Mouse (Mus musculus) layer of hippocampus, adult 2 months (tissue): ENCODE results near the gene Retn. TPM values are rescaled to one million over a fixed set of nuclear protein-coding genes. Genes with fewer than 3 reads are reported as not detected.
A peak's percentile ranks its signal among the peaks of the same experiment; 100 is the strongest.

Experiments
- DNase-seq, 2 experiments: peaks; one replicate each; pipeline ENCODE4 v3.0.0; 2022; ENCODE audit warnings: low spot score in 2 of 2
- H3K27ac ChIP-seq: fragments of 200-600 bp; 2 replicates; pipeline ENCODE4 v1.8.1; 2022
- H3K4me3 ChIP-seq: fragments of 200-600 bp; 2 replicates; pipeline ENCODE4 v1.8.1; 2022; ENCODE audit warnings: mild to moderate bottlenecking
- CTCF ChIP-seq: fragments of 200-600 bp; conservative IDR thresholded peaks from 2 replicates; pipeline ENCODE4 v1.8.1; 2022; ENCODE audit warnings: antibody characterized with exemption, mild to moderate bottlenecking, moderate library complexity
- total RNA-seq, 2 experiments: library from RNA; stranded (reverse); gene quantifications; 2 replicates each; pipeline ENCODE4 v1.2.3; 2021

Gene Retn
- total RNA-seq, 2 experiments from 2014 or later: 0.67 to 1.1 TPM

DNA sequence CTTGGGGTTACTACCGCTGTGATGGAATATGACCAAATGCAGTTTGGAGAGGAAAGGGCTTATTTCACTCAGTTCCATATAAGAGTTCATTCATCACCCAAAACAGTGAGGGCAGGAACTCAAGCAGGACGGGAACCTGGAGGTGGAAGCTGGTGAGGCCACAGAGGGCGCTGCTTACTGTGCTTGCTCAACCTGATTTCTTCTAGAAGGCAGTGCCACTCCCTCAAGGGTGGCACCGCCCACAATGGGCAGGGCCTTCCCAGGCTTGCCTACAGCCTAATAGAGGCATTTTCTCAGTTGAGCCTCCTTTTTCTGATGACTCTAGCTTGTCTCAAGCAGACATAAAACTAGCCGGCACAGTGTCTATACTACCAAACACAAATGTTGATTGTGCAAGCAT is 9.8 kb upstream of the Retn start:
- Histone ChIP-seq H3K27ac (no peak overlapping the region), H3K4me3 (no peak overlapping the region)
- DNase-seq: no peak
- 0 out of 2 replicates have a peak, but pooled peaks have one; percentile 26 for TF ChIP-seq CTCF

DNA sequence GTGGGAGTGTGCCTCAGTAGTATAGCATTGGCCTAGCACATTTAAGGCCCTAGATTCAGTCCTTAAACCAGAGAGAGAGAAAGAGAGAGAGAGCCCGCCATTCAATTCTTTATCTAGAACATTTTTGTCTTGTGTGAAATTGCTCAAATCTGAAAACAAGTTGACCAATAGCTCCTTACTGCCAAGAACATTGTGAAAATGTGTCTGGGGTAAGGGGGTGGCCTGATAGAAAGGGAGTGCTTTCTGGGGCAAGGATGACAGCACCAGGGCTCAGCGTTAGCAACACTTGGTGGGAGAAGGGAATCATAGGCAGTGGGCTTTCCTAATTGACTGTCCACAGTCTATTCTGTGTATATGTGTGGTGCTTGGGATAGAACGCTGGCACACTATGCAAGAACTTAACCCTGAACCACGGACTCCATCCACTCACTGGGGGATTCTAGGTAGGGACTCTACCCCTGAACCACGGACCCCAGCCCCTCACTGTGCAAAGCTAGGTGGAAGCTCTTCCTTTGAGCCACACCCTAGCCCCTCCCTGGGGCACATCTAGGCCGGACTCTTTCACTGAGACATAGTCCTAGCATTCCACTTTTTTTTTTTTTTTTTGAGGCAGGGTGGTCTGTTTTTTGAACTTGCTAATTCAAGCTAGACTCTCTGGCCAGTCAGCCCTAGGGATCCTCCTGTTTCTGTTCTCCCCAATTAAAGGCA is 8.6 kb upstream of the Retn start:
- DNase-seq: no peak
- TF ChIP-seq CTCF: no peak
- H3K4me3 ChIP-seq: no peak overlapping the region
- H3K27ac ChIP-seq: no peak overlapping the region

DNA sequence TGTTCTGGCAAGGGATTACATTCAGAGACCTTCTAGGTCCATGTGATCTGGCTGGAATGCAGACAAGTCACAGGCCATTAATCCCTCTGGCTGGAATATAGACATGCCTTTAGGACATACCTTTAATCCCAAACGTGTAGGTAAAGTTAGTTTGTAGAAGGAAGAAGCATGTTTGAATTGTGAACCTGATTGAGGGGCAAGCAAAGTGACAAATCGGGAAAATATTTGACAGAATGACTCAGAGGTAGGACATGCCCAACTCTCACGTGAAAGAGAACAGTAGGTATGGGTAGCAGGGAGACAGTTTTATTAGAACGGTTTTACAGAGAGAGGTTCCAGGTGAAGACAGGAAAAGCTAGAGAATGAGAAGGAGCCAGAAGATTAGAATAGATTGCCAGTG is 8.0 kb upstream of the Retn start:
- no peak overlapping the region for H3K4me3 ChIP-seq
- no peak for DNase-seq
- no peak overlapping the region for H3K27ac ChIP-seq
- TF ChIP-seq CTCF: no peak

DNA sequence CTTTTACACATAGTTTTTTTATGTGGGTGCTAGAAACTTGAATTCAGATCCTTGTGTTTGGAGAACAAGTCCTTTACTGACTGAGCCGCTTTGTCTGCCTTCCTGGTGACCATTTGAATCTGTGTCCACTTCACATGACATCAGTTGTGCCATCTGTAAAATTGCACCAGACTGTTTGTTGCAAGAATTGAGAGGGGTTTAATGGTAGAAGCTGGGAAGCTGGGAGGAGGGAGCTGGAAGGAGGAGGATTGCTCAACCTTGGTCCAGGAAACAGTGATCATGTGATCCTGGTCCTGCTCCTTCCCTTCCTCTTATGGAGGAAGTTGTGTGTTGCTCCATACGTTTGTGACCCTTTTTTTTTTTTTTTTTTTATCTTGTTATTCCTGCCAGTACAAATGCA is 7.3 kb upstream of the Retn start:
- DNase-seq: no peak
- no peak overlapping the region for H3K27ac ChIP-seq
- H3K4me3 ChIP-seq: no peak overlapping the region
- TF ChIP-seq CTCF: no peak

DNA sequence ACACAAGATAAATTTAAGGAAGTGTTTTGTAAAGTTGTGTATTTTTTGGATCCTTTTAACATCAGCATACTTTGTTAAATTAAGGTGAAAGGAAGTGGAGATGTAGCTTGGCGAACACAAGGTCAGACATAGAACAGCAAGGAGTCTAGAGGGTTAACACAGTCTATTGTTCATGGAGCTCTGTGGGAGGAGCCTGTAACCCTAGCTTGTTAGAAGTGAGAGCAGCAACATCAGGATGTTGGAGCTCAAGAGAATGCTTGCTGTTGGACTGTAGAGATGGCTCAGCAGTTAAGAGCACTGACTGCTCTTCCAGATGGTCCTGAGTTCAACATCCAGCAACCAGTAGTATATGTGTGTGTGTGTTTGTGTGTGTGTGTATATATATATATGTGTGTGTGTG is 6.6 kb upstream of the Retn start:
- Histone ChIP-seq H3K4me3 (no peak overlapping the region), H3K27ac (no peak overlapping the region)
- no peak for DNase-seq
- no peak for TF ChIP-seq CTCF

- no peak overlapping the region for H3K27ac ChIP-seq
- DNase-seq: no peak
- no peak for TF ChIP-seq CTCF
- H3K4me3 ChIP-seq: no peak overlapping the region
Measured at GRCm38 (mm10) chr8:3652845-3653244, 2.7 kb upstream of the Retn start.

GRCm38 (mm10) chr8:3654726-3655508 is 653 bp upstream of the Retn start:
- DNase-seq: no peak
- Histone ChIP-seq H3K4me3 (no peak overlapping the region), H3K27ac (no peak overlapping the region)
- TF ChIP-seq CTCF: no peak

- H3K4me3 ChIP-seq: no peak overlapping the region
- TF ChIP-seq CTCF: no peak
- H3K27ac ChIP-seq: no peak overlapping the region
- no peak for DNase-seq
Measured at GRCm38 (mm10) chr8:3656725-3657381, 1.3 kb downstream of the Retn start.

- Histone ChIP-seq H3K27ac (no peak overlapping the region), H3K4me3 (no peak overlapping the region)
- TF ChIP-seq CTCF: no peak
- no peak for DNase-seq
Measured at GRCm38 (mm10) chr8:3660889-3661288, 5.3 kb downstream of the Retn start.

GRCm38 (mm10) chr8:3664405-3664804 is 8.8 kb downstream of the Retn start:
- TF ChIP-seq CTCF: no peak
- Histone ChIP-seq H3K4me3 (no peak overlapping the region), H3K27ac (no peak overlapping the region)
- DNase-seq: no peak

- no peak within 1 kb of the TSS for H3K27ac ChIP-seq
- no peak for TF ChIP-seq CTCF
- no peak for DNase-seq
- H3K4me3 ChIP-seq: no peak within 1 kb of the TSS
Measured at GRCm38 (mm10) chr8:3665507-3665906, 9.9 kb downstream of the Retn start, which contains the start of gene Mcemp1. Gene Mcemp1, plus strand, starts transcription at chr8:3665754.

GRCm38 (mm10) chr8:3670388-3670787 is 14.8 kb downstream of the Retn start:
- no peak for DNase-seq
- Histone ChIP-seq H3K4me3 (no peak overlapping the region), H3K27ac (no peak overlapping the region)
- no peak for TF ChIP-seq CTCF

DNA sequence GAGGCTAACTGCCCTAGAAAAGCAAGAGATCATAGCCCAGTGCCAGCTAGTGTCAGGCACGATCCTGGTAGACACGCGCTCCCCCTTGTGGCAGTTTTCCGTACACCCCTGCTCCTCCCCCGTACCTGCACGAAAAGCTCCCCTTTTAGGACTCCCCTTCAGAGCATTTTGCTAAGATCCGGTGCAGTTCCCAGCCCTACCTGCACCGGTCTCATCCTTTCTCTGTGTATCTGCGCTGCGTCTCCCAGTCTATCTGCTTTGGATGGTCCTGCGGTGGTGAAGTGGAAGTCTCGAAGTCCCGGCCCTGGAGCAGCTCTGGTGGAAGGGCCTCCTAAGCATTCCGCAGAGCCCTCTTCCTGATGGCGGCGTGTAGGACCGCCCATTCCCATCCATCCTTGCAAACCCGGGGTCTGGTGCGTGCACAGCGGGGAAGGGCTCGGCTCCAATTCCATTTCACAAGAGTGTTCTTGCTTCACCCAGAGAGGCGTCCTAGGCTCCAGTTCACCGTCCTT is 16.5 kb downstream of the Retn start, which contains the start of gene Fcor:
TSS of gene Fcor (minus strand) at position 383 of the 512 bp plus-strand sequence.
- TF ChIP-seq CTCF: peak; percentile 92
- peak; percentile 87 to 90 for DNase-seq
- H3K27ac ChIP-seq: peak within 1 kb of the TSS; percentile 96
- H3K4me3 ChIP-seq: peak within 1 kb of the TSS; percentile 87
